Mouse (Mus musculus) small intestine, adult 2 months (tissue): ENCODE results near the gene Grxcr1.
A peak's percentile ranks its signal among the peaks of the same experiment; 100 is the strongest.

Source experiments
- CTCF ChIP-seq: fragments of 200-500 bp; IDR thresholded peaks from 2 replicates; pipeline ENCODE4 v1.5.1; 2012; ENCODE audit warnings: low read depth, mild to moderate bottlenecking, control low read depth, inconsistent platforms, low read length, moderate library complexity, mixed read lengths; ENCODE audit not compliant: insufficient replicate concordance, insufficient read length; ENCODE audit errors: extremely low read depth
- POLR2A ChIP-seq: fragments of 200-500 bp; IDR thresholded peaks from 2 replicates; pipeline ENCODE4 v1.6.1; 2012; ENCODE audit warnings: low read depth, mild to moderate bottlenecking, control low read depth, inconsistent platforms, low read length, moderate library complexity

DNA sequence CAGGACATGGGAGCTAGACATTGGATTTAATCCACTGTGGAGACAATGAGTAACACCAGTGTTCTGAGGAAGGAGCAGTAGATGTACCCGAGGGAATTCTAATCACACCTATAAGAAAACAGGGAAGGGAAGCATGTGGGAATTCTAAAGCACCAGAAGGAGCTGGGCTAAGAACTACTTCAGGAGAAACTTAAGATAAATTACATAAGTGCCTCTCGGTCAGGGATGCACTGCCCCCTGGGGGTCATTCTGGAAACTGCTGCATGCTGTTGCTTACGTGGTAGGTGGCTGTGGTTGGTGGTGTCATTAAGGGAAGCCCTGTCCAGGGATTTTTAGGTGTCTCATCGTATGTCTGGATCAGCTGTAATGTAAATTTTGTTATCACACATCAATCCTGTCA lies 19.0 kb upstream of the Grxcr1 start:
- peak; percentile 94; the same call in 1 of the 2 replicates for TF ChIP-seq CTCF
- TF ChIP-seq POLR2A, result no peak
